Mouse (Mus musculus): ENCODE measurements around the gene Ccdc153.

DNA sequence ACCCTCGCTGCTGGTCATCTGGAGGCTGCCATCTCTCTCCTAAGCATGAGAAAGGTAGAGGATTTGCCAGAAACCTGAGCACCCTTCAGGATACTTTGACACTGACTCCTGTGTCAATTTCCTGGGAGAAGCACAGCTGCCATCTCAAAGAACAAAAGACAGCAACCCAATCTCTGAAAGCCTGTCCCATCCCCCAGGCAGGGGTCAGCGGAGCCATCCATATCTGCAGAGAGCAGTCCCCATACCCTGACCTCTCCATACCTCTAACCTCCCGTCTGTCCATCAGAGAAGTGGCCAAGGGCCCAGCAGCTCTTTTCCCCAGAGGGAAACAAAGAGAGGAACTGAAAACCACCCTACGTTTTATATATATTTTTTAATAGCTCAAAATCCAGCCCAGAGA, 3.9 kb upstream of the Ccdc153 start:
- TF ChIP-seq CTCF (conservative IDR thresholded peaks at IDR 0.05; ENCODE audit: low read length) = no peak
- no peak for TF ChIP-seq POU5F1 (IDR thresholded peaks at IDR 0.05; ENCODE audit: borderline replicate concordance, low read length)
- no peak for TF ChIP-seq NANOG (IDR thresholded peaks at IDR 0.05; ENCODE audit: borderline replicate concordance, low read length)
